23 mouse cellular contexts compared by ENCODE assay signal in genomic region chr14:23806378-23806777, GRCm38 (mm10).
DNase-seq lines count a peak whose midpoint lies in the region; ATAC-seq and TF ChIP-seq lines count a peak whose summit lies in the region.
"Had no signal": no experiment of that assay in that cellular context is flagged by ENCODE, and none has a peak within 500 bp of the region (broad histone marks: within the 10 kb centered on the region; RNA-seq: fewer than 3 reads in every experiment).

No protein-coding gene starts in this region.

- no peak for TF ChIP-seq POLR2A in lung, adult 2 months (IDR thresholded peaks at IDR 0.05; ENCODE audit: borderline replicate concordance, extremely low read depth, low read depth, low read length)

- no peak overlapping the region for H3K4me2 ChIP-seq in hindbrain, embryonic 15.5 days
- H3K4me2 ChIP-seq in hindbrain, embryonic 11.5 days (replicated peaks; ENCODE audit: low read depth, low read length), result no peak overlapping the region
- no peak overlapping the region for H3K4me2 ChIP-seq in neural tube, embryonic 13.5 days
- no peak overlapping the region for H3K4me2 ChIP-seq in neural tube, embryonic 15.5 days
- H3K4me2 ChIP-seq: embryonic facial prominence, embryonic 13.5 days; forebrain, embryonic 12.5 days; forebrain, embryonic 15.5 days; heart, embryonic 11.5 days had no signal

- no peaks in the 10 kb centered on the region for H3K9me3 ChIP-seq in hindbrain, embryonic 15.5 days
- no peaks in the 10 kb centered on the region for H3K9me3 ChIP-seq in hindbrain, embryonic 11.5 days (ENCODE audit: control insufficient read depth, low read length)
- H3K9me3 ChIP-seq in neural tube, embryonic 13.5 days, result no peaks in the 10 kb centered on the region
- no peaks in the 10 kb centered on the region for H3K9me3 ChIP-seq in neural tube, embryonic 15.5 days (replicated peaks)
- H3K9me3 ChIP-seq: embryonic facial prominence, embryonic 10.5 days; embryonic facial prominence, embryonic 13.5 days; forebrain, embryonic 12.5 days; forebrain, embryonic 15.5 days had no signal

- H3K27me3 ChIP-seq in hindbrain, embryonic 15.5 days, result no peaks in the 10 kb centered on the region
- no peaks in the 10 kb centered on the region for H3K27me3 ChIP-seq in hindbrain, embryonic 11.5 days (ENCODE audit: control insufficient read depth, insufficient read depth, low read length)
- H3K27me3 ChIP-seq in neural tube, embryonic 13.5 days, result no peaks in the 10 kb centered on the region
- no peaks in the 10 kb centered on the region for H3K27me3 ChIP-seq in neural tube, embryonic 15.5 days (replicated peaks)
- H3K27me3 ChIP-seq: embryonic facial prominence, embryonic 13.5 days; forebrain, embryonic 12.5 days; forebrain, embryonic 15.5 days had no signal

- TF ChIP-seq CTCF in lung, adult 2 months (IDR thresholded peaks at IDR 0.05; ENCODE audit: insufficient read depth, low read length), result no peak

- DNase-seq in hindbrain, embryonic 11.5 days (ENCODE audit: low spot score), result no peak
- DNase-seq in kidney, postnatal 10 days, result peak; percentile 16
- DNase-seq in kidney, postnatal 14 days, result no peak
- DNase-seq in neural tube, embryonic 10.5 days (ENCODE audit: extremely low spot score, low spot score), result no peak
- no peak for DNase-seq in lung, adult 2 months
- DNase-seq: adrenal gland, adult 2 months; adrenal gland, postnatal 14 days; cerebellum, adult 11-12 months; cerebellum, adult 8-10 months; cerebellum, postnatal 36 days; embryo, embryonic 11 days; gastrocnemius, postnatal 36 days had no signal

- H3K4me3 ChIP-seq in hindbrain, embryonic 15.5 days, result no peak overlapping the region
- no peak overlapping the region for H3K4me3 ChIP-seq in hindbrain, embryonic 11.5 days (ENCODE audit: low read depth, low read length)
- no peak overlapping the region for H3K4me3 ChIP-seq in neural tube, embryonic 13.5 days
- H3K4me3 ChIP-seq in neural tube, embryonic 15.5 days (replicated peaks), result no peak overlapping the region
- H3K4me3 ChIP-seq in lung, adult 2 months (replicated peaks; ENCODE audit: extremely low read depth, low read depth, low read length), result no peak overlapping the region
- H3K4me3 ChIP-seq: embryonic facial prominence, embryonic 10.5 days; embryonic facial prominence, embryonic 13.5 days; erythroblast, embryonic 14.5 days; forebrain, embryonic 12.5 days; forebrain, embryonic 15.5 days had no signal

- WGBS in hindbrain, embryonic 15.5 days, result 34% methylated on average over 2 of the region's 2 CpGs
- WGBS in hindbrain, embryonic 11.5 days, result 65% methylated on average over 2 of the region's 2 CpGs
- 18% methylated on average over 2 of the region's 2 CpGs for WGBS in neural tube, embryonic 13.5 days
- WGBS in neural tube, embryonic 15.5 days, result 10% methylated on average over 2 of the region's 2 CpGs
- 33% methylated on average over 2 of the region's 2 CpGs for WGBS in lung, adult 2 months

- no peaks in the 10 kb centered on the region for H3K36me3 ChIP-seq in hindbrain, embryonic 15.5 days
- H3K36me3 ChIP-seq in hindbrain, embryonic 11.5 days (ENCODE audit: control insufficient read depth, insufficient read depth, low read length), result no peaks in the 10 kb centered on the region
- H3K36me3 ChIP-seq in neural tube, embryonic 13.5 days, result no peaks in the 10 kb centered on the region
- no peaks in the 10 kb centered on the region for H3K36me3 ChIP-seq in neural tube, embryonic 15.5 days
- H3K36me3 ChIP-seq: embryonic facial prominence, embryonic 10.5 days; embryonic facial prominence, embryonic 13.5 days; forebrain, embryonic 12.5 days; forebrain, embryonic 15.5 days had no signal

- H3K4me1 ChIP-seq in hindbrain, embryonic 15.5 days (replicated peaks), result peaks cover 29% of the 10 kb centered on the region
- H3K4me1 ChIP-seq in hindbrain, embryonic 11.5 days (replicated peaks; ENCODE audit: control insufficient read depth, insufficient read depth, low read length), result no peaks in the 10 kb centered on the region
- peaks cover 27% of the 10 kb centered on the region for H3K4me1 ChIP-seq in neural tube, embryonic 13.5 days (replicated peaks)
- peaks cover 23% of the 10 kb centered on the region for H3K4me1 ChIP-seq in neural tube, embryonic 15.5 days
- H3K4me1 ChIP-seq in lung, adult 2 months (ENCODE audit: control insufficient read depth, insufficient read depth, low read length), result no peaks in the 10 kb centered on the region
- H3K4me1 ChIP-seq: forebrain, embryonic 12.5 days; forebrain, embryonic 15.5 days had no signal

- no peak overlapping the region for H3K9ac ChIP-seq in hindbrain, embryonic 15.5 days
- no peak overlapping the region for H3K9ac ChIP-seq in hindbrain, embryonic 11.5 days (ENCODE audit: low read depth, low read length)
- H3K9ac ChIP-seq in neural tube, embryonic 13.5 days, result no peak overlapping the region
- H3K9ac ChIP-seq in neural tube, embryonic 15.5 days (replicated peaks), result no peak overlapping the region
- H3K9ac ChIP-seq: embryonic facial prominence, embryonic 13.5 days; forebrain, embryonic 12.5 days; forebrain, embryonic 15.5 days had no signal

- peak; percentile 42; the same call in 1 of the 2 replicates for ATAC-seq in hindbrain, embryonic 15.5 days (ENCODE audit: low FRiP score, low read depth)
- no peak for ATAC-seq in hindbrain, embryonic 11.5 days (ENCODE audit: low FRiP score)
- peak; percentile 54; the same call in 1 of the 2 replicates for ATAC-seq in neural tube, embryonic 13.5 days (ENCODE audit: low read depth)
- ATAC-seq in neural tube, embryonic 15.5 days (ENCODE audit: low FRiP score), result peak; percentile 74
- ATAC-seq: CD4-positive, CD25-positive, alpha-beta regulatory T cell, adult 4 months; forebrain, embryonic 15.5 days; inflammation-experienced regulatory T-cells, adult 6 months had no signal

- no peak overlapping the region for H3K27ac ChIP-seq in hindbrain, embryonic 15.5 days (replicated peaks)
- H3K27ac ChIP-seq in hindbrain, embryonic 11.5 days (ENCODE audit: low read depth, low read length), result no peak overlapping the region
- H3K27ac ChIP-seq in neural tube, embryonic 13.5 days (replicated peaks), result peak overlapping the region; percentile 50
- no peak overlapping the region for H3K27ac ChIP-seq in neural tube, embryonic 15.5 days (replicated peaks)
- H3K27ac ChIP-seq: embryonic facial prominence, embryonic 10.5 days; embryonic facial prominence, embryonic 13.5 days; forebrain, embryonic 12.5 days; forebrain, embryonic 15.5 days had no signal
